Mouse (Mus musculus) heart, postnatal 14 days (tissue): ENCODE measurements at regions not wholly inside any gene's neighbourhood (a gene's known extent, or its start where the extent isn't known, plus 50 kb on each side); places are given as distances from the start of the nearest gene placed in this dataset.

Experiments
- DNase-seq, 2 experiments: peaks; one replicate each; pipeline ENCODE4 v3.0.0; 2021 to 2022
- intact Hi-C: fragments of 180-260 bp; cut with DNase I; formaldehyde crosslinking; loops from one replicate; pipeline ENCODE4 v1.15.1; 2025

GRCm38 (mm10) chr4:30216086-30216485, 1403.2 kb downstream of the Epha7 start:
- no peak for DNase-seq

GRCm38 (mm10) chr4:30227139-30227538, 1414.2 kb downstream of the Epha7 start:
- intact Hi-C loops, result no loop called here
- DNase-seq, result no peak

More at GRCm38 (mm10) chr4:30216086-30216485, 1403.2 kb downstream of the Epha7 start:
- intact Hi-C loops, result no loop called here

GRCm38 (mm10) chr4:30262101-30262500, 1449.2 kb downstream of the Epha7 start:
- intact Hi-C loops, result no loop called here
- DNase-seq, result peak in 1 of 2 experiments; percentile 1

- intact Hi-C loops, result no loop called here
- no peak for DNase-seq
These were observed 1455.1 kb downstream of the Epha7 start for GRCm38 (mm10) chr4:30268026-30268425.

- intact Hi-C loops, result no loop called here
- no peak for DNase-seq
These were observed 1457.1 kb downstream of the Epha7 start for GRCm38 (mm10) chr4:30270000-30270399.

GRCm38 (mm10) chr4:30312438-30312837, 1499.5 kb downstream of the Epha7 start:
- no peak for DNase-seq
- intact Hi-C loops, result no loop called here

GRCm38 (mm10) chr4:30312956-30313355, 1500.0 kb downstream of the Epha7 start:
- DNase-seq, result no peak
- intact Hi-C loops, result no loop called here

- no peak for DNase-seq
- intact Hi-C loops, result no loop called here
These were observed 1502.4 kb downstream of the Epha7 start for GRCm38 (mm10) chr4:30315348-30315747.

GRCm38 (mm10) chr4:30316995-30317394, 1504.1 kb downstream of the Epha7 start:
- DNase-seq, result no peak
- intact Hi-C loops, result no loop called here

GRCm38 (mm10) chr4:30320038-30320437, 1507.1 kb downstream of the Epha7 start:
- intact Hi-C loops, result no loop called here
- DNase-seq, result no peak

GRCm38 (mm10) chr4:30347552-30347951, 1534.6 kb downstream of the Epha7 start:
- intact Hi-C loops, result no loop called here
- no peak for DNase-seq
